Mouse (Mus musculus): ENCODE data around the gene Dera.

Dera gene

GRCm38 (mm10) chr6:137757891-137758290, 3.5 kb downstream of the Dera start:
- no peak for DNase-seq (ENCODE audit: low read depth)

GRCm38 (mm10) chr6:137759681-137760080, 5.3 kb downstream of the Dera start:
- DNase-seq (ENCODE audit: low read depth) = no peak

GRCm38 (mm10) chr6:137760966-137761365, 6.6 kb downstream of the Dera start:
- no peak for DNase-seq (ENCODE audit: low read depth)

- DNase-seq (ENCODE audit: low read depth) = no peak
Measured at GRCm38 (mm10) chr6:137764572-137765210, 10.3 kb downstream of the Dera start.

GRCm38 (mm10) chr6:137766177-137766576, 11.8 kb downstream of the Dera start:
- DNase-seq (ENCODE audit: low read depth) = no peak

- no peak for DNase-seq (ENCODE audit: low read depth)
Measured at GRCm38 (mm10) chr6:137771621-137772250, 17.4 kb downstream of the Dera start.

GRCm38 (mm10) chr6:137772918-137773636, 18.7 kb downstream of the Dera start:
- no peak for DNase-seq (ENCODE audit: low read depth)

GRCm38 (mm10) chr6:137773637-137774028, 19.3 kb downstream of the Dera start:
- DNase-seq (ENCODE audit: low read depth) = no peak

GRCm38 (mm10) chr6:137774166-137774565, 19.8 kb downstream of the Dera start:
- DNase-seq (ENCODE audit: low read depth) = no peak

- no peak for DNase-seq (ENCODE audit: low read depth)
Measured at GRCm38 (mm10) chr6:137775159-137775558, 20.8 kb downstream of the Dera start.

- no peak for DNase-seq (ENCODE audit: low read depth)
Measured at GRCm38 (mm10) chr6:137776981-137777380, 22.6 kb downstream of the Dera start.

- peak; percentile 56 for DNase-seq (ENCODE audit: low read depth)
Measured at GRCm38 (mm10) chr6:137783899-137784637, 29.7 kb downstream of the Dera start.

- DNase-seq (ENCODE audit: low read depth) = no peak
Measured at GRCm38 (mm10) chr6:137788976-137789590, 34.7 kb downstream of the Dera start.

- no peak for DNase-seq (ENCODE audit: low read depth)
Measured at GRCm38 (mm10) chr6:137789658-137790057, 35.3 kb downstream of the Dera start.

GRCm38 (mm10) chr6:137795494-137795893, 41.1 kb downstream of the Dera start:
- DNase-seq (ENCODE audit: low read depth) = no peak

- DNase-seq (ENCODE audit: low read depth) = no peak
Measured at GRCm38 (mm10) chr6:137796596-137797567, 42.5 kb downstream of the Dera start.

GRCm38 (mm10) chr6:137799253-137799652, 44.9 kb downstream of the Dera start:
- DNase-seq (ENCODE audit: low read depth) = no peak

GRCm38 (mm10) chr6:137803456-137804005, 49.2 kb downstream of the Dera start:
- no peak for DNase-seq (ENCODE audit: low read depth)

- DNase-seq (ENCODE audit: low read depth) = no peak
Measured at GRCm38 (mm10) chr6:137804121-137804520, 49.8 kb downstream of the Dera start.

- no peak for DNase-seq (ENCODE audit: low read depth)
Measured at GRCm38 (mm10) chr6:137804606-137805005, 50.3 kb downstream of the Dera start.

GRCm38 (mm10) chr6:137806342-137806741, 52.0 kb downstream of the Dera start:
- no peak for DNase-seq (ENCODE audit: low read depth)

All from fibroblast of lung, adult 2 months (primary cell).